Mouse (Mus musculus) naive thymus-derived CD4-positive, alpha-beta T cell, adult 2 months (primary cell): ENCODE data around the gene Qrfp.
A peak's percentile ranks its signal among the peaks of the same experiment; 100 is the strongest.

Experiments
- DNase-seq: peaks from one replicate; pipeline ENCODE4 v3.0.0-alpha.2; 2011; ENCODE audit warnings: low read depth

Qrfp gene

GRCm38 (mm10) chr2:31810444-31810843 is at the start of gene Qrfp:
TSS of gene Qrfp (minus strand) at chr2:31810580.
- DNase-seq = no peak

- no peak for DNase-seq
Measured at GRCm38 (mm10) chr2:31858500-31858899, 48.1 kb upstream of the Qrfp start.

DNA sequence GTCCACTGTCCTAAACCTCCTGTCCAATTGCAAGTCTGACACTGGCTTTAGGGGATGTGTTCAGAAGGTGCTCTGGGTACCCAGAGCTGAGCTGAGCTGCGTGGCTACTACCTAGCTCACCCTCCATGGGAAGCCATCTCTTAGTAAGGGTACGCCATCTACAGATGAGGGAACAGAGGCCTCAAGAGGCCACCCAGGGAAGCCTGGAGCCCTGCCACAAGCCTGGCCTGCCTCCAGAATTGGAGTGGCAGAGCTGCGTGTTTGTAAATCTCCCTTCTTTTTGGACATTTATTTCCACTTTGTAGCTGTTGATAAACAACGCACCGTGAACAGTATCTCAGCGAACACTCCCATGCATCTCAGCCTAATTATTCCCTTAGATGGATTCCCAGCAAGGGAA is 46.8 kb upstream of the Qrfp start:
- no peak for DNase-seq

DNA sequence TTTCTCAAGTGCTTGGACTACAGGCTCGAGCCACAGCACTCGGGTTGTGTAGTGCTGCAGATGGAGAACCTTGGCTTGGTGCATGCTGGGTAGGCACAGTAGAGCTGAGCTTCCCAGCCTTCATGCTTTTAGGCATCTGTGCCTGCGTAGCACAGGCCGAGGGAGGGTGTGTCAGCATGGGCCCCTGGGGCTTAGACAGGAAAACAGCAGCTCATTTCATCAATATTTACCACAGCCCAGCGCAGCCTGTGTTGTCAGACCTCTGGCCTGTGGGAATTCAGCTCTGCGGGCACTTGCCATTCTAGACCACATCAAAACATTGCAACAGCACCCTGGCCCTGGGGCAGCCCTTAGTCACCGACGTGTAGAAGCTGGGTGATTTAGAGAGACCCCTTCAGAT is 45.6 kb upstream of the Qrfp start:
- no peak for DNase-seq

- DNase-seq = no peak
Measured at GRCm38 (mm10) chr2:31850141-31850540, 39.8 kb upstream of the Qrfp start.

DNA sequence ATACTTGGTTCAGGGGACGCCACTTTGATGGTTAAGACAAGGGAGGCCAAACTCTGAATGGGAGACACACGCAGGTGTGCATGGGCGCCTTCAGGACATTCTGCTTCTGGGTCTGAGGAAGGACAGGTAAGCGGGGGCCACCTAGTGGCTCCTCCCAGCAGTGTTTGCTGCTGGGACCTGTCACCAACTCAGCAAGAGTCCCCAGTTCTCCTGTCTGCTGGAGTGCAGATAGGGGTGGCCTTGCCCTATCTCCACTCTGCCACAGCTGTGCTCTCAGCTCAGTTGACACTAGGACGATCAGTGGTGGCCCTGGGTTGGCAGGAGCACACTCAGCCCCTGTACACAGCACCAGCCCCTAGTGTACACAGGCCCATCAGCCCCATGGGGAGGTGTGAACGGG is 37.5 kb upstream of the Qrfp start:
- DNase-seq = peak; percentile 85

DNA sequence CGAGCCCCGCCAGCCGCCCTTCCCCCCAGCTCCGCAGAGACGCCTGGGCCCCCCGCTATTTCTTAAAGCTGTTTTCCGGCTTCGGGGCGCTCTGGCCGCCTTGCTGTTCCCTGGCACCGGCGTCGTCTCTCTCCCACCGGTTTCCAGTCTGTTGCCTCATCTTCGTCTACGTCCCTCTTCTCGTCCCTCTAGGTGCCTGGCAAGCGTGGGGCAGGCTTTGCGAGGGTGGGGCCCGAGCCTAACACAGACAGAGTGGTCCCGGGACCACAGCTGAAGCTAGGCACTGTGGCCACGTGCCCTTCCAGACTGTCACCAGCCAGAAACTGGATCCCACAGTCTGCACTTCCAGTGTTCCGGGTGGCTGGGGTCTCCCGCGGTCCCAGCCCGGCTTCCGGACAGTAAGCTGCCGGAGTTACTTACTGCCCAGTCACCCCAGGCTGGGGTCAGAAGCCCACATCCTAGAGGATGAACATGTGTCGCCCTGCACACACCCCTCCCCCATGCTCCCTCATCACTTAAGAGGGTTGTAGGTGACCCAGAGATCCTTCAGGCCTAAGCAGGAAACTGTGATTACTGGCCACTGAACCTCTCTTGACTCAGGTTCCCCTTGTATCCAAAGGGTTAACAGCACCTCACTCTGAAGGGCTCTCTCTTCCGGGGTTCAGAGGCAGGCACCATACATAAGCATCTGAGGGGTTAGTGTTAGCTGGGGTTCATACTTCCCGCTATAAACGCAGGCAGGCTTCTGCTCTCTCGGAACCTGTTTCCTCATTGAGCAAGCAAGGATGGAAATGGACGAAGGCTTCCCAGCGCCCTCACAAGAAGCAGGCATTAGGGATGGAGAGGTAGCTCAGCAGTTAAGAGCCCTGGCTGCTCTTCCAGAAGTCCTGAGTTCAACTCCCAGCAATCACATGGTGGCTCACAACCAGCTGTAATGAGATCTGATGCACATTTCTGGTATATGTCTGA is 36.6 kb upstream of the Qrfp start:
- DNase-seq = peak; percentile 62

DNA sequence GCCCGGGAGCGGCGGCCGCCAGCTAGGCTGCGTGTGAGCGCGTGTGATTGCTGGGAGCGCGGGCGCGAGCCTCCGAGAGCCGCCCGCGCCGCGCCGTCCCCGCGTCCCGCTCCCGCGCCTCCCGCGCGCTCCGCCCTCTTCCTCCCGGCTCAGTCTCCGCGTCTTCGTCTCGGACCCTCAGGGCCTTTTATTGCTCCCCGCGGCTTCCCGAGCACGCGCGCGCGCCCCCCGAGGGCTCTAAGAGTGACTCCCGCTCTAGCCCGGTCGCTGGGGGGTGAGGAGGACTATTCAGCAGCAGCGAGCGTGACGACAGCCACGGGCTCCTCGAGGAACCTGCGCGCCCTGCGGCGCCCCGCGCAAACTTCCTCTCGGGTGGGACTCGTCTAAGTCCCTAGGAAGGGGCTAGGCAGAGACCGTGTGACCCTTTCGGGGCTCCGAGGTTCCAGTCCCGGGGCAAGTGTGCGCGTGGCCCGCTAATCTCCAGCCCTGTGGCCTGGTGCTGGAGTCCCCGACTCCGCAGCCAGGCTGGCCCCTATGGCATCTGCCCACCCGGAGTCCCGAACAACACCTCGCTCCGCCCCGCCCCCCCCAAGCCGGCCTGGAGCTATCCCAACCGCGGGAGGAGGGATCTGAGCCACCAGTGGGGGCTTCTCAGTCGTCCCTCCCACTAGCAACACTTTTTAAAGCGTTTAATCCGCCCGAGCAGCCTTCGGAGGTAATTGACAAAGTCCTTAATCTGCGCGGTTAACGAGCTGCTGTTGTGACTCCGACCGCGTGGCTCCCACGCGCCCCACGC is 35.7 kb upstream of the Qrfp start, which contains the start of gene Fibcd1:
Gene Fibcd1, minus strand, starts transcription at position 110 of the 796 bp plus-strand sequence.
- peak; percentile 64 for DNase-seq

GRCm38 (mm10) chr2:31845512-31845895 is 35.1 kb upstream of the Qrfp start:
- no peak for DNase-seq

DNA sequence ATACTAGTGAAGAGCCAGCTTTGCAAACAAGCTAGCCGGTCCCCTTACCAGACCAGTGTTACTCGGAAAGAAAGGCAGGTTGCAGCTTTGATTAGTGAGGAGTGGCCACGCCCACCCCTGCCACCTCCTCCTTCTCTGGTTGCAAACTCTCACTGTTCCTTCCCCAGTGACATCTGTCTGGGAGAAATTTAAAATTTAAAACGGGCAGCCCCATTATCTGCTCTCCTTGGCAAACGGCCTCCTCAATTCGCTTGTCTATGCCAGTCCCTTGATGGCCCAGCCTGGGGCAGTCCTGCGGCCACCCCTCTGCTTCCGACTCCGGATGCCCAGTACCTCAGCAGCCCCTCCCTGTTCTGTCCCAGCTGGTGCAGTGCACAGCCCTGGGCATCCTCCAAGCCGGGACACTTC is 34.4 kb upstream of the Qrfp start:
- peak; percentile 35 for DNase-seq

- DNase-seq = no peak
Measured at GRCm38 (mm10) chr2:31838868-31839267, 28.5 kb upstream of the Qrfp start.

- DNase-seq = no peak
Measured at GRCm38 (mm10) chr2:31836985-31837384, 26.6 kb upstream of the Qrfp start.

GRCm38 (mm10) chr2:31836091-31836490 is 25.7 kb upstream of the Qrfp start:
- DNase-seq = no peak

DNA sequence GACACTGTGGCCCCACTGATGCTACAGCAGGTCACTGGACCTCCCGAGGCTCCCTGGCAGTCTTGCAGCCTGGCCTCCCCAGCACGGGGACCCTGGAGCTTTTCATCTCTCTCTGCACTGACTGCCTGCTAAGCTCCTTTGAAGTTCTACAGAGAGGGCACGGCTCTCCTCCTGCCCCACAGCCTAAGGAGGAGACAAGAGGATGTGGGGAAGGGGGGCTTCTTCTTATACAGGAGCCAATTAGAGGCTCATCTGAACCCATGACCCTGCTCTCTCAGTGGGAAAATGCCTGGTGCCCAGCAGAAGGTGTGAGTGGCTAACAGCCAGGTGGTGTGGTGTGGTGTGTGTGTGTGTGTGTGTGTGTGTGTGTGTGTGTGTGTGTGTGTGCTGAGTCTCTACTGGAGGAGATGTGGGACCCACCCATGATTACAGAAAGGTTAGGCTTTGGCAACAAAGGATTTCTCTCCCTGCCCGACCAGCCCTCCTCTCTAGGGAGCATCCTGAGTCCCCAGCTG is 18.0 kb upstream of the Qrfp start:
- DNase-seq = peak; percentile 58

- no peak for DNase-seq
Measured at GRCm38 (mm10) chr2:31827877-31828276, 17.5 kb upstream of the Qrfp start.

DNA sequence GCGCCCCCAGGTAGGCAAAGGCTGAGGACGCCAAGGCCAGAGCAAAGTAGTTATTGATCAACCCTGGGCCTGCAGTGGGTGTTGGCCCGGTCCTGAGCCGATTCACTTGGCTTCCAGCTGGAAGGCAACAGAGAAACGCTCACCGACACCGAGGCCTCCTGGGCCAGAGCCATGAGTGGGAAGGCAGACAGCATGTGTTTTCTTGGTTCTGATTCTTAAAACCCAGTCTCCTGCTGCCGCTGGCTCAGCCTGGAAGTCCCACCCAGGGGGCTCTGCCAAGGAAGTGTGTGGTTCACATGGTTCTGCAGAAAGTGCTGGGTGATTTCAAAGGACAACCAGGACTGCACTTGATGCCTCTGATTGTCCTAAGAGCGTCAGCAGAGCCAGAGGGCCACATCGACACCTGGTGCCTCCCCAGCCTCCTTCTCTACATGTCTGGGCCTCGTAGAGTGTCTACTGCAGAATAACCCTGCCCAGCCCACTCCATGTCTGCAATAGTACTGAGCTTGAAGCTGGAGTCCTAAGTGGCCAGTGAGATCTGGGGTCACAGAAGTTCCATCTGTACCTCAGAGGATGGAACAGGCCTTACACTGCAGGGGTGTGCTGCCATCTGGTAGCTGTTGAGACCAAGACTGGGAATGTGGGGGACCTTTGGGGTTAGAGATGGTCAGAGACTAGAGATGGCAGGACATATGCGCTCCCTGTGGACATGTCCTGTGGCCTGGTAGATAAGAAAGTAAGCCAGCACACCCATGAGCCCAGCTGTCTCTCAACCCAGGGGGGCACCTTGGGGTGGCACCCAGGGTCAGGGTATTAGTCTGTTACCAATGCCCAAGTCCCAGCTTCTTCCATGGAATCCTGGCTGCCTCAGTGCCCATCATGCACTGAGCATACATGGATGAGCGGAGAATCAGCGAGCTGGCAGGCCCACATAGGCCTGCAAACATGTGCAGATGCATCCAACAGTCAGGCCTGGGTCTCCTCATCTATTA is 16.0 kb upstream of the Qrfp start:
- DNase-seq = no peak

- DNase-seq = peak; percentile 75
Measured at GRCm38 (mm10) chr2:31825469-31825911, 15.1 kb upstream of the Qrfp start.

DNA sequence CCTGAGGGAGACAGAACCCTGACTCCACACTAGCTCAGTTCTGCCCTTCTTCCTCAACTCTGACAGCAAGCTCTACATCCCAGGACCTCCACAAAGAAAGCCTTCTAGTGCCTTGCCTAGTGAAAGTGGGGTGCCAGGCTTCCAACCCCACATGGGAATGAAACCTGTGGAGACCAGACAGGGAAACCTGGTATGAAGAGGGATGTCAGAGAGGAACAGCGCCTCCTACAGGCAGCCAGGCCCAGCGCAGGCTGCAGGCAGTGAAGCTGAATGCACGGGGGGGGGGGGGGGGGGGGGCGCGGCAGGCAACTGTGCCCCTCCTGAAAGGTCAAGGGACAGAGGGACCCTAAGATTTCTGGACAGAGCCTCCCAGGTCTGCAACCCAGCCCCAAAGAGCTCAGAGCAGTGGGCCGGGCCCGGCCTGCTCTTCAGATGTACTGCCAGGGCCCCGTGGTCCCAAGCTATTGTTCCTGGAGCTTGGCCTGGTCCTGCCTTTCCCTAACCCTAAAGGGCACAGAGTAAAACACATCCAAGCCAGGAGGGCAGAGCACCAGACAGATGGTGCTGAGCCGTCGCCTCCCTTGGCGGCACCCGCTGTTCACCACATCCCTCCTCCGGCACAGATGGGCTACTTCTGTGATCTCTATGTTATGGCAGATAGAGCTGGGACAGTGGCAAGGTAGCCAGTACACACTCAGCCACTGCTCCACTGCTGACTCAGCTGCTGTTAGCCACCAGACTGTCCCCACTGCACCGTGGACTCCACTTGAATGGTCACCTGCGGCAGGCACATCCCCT is 13.8 kb upstream of the Qrfp start:
- peak; percentile 79 for DNase-seq

- DNase-seq = peak; percentile 72
Measured at GRCm38 (mm10) chr2:31822524-31823371, 12.4 kb upstream of the Qrfp start.

DNA sequence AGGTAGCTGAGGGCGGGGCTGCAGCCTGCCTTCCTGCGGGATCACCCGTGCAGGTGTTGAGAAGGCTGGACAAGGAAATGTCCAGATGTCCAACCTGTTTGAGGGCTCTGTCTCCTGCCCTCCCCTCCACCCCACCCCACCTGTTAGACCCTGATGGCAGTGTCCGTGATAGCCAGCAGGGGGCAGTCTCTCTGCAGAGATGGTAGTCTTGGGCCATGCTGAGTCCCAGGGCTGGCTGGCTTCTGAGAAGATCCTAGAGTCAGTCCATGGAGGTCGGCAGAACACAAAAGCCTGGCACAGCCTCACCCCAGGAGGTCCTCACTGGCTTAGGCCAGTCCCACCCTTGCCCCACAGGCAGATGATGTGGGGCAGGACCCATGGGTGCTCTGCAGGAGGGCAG is 5.0 kb upstream of the Qrfp start:
- DNase-seq = peak; percentile 82
